Mouse (Mus musculus): ENCODE data around the gene Ttc38. TPM values are rescaled to one million over a fixed set of nuclear protein-coding genes. Genes with fewer than 3 reads are reported as not detected.

The Ttc38 gene
- total RNA-seq, 1 experiment from 2014 or later, result 9.0 TPM

GRCm38 (mm10) chr15:85879498-85879895, 47.4 kb downstream of the Ttc38 start:
- no peak for ATAC-seq (ENCODE audit: extremely low read depth, insufficient number of reproducible peaks, low FRiP score, poor library complexity, severe bottlenecking)

DNA sequence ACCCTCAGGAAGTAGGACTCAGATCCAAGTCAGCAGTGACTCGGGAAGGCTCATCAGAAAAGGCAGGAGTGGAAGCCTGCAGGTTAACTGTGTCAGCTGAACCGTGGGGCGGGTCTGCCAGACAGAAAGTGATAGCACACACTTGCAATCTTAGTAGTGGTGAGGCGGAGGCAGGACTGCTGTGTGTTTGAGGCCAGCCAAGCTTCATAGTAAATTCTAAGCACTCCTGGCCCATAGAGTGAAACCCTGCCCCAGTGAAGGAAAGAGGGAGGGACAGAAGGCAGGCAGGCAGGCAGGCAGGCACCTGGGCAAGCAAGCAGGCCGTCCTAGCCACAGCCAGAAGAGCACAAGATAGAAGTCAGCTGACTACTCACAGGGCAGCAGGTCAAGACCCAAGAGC, 53.5 kb downstream of the Ttc38 start:
- ATAC-seq (ENCODE audit: extremely low read depth, insufficient number of reproducible peaks, low FRiP score, poor library complexity, severe bottlenecking), result no peak

- no peak for ATAC-seq (ENCODE audit: extremely low read depth, insufficient number of reproducible peaks, low FRiP score, poor library complexity, severe bottlenecking)
These were observed 57.1 kb downstream of the Ttc38 start for GRCm38 (mm10) chr15:85889235-85889634.

- no peak for ATAC-seq (ENCODE audit: extremely low read depth, insufficient number of reproducible peaks, low FRiP score, poor library complexity, severe bottlenecking)
These were observed 59.9 kb downstream of the Ttc38 start for GRCm38 (mm10) chr15:85891971-85892370.

- no peak for ATAC-seq (ENCODE audit: extremely low read depth, insufficient number of reproducible peaks, low FRiP score, poor library complexity, severe bottlenecking)
These were observed 60.5 kb downstream of the Ttc38 start for GRCm38 (mm10) chr15:85892498-85893118.

DNA sequence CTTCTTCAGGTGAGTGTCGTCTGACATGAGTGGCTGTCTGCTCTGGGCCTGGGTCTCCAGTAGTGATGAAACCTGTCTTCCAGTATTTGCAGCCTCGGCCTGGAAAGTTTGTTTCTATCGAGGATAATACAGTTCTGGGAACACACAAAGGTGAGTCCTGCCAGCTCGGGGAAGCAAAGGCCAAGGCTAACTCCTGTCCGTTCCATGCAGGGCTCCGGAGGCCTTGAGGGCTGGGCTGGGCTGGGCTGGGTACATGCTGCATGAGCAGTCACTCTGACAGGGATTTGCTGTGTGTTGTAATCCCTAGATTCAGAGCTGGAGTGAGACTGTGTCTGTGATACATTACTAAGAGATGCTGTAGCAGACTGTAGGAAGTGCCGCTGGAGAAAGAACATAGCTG, 61.8 kb downstream of the Ttc38 start:
- no peak for ATAC-seq (ENCODE audit: extremely low read depth, insufficient number of reproducible peaks, low FRiP score, poor library complexity, severe bottlenecking)

- ATAC-seq (ENCODE audit: extremely low read depth, insufficient number of reproducible peaks, low FRiP score, poor library complexity, severe bottlenecking), result peak; percentile 55; the same call in 1 of the 2 replicates
These were observed 64.2 kb downstream of the Ttc38 start for GRCm38 (mm10) chr15:85896284-85896683.

- no peak for ATAC-seq (ENCODE audit: extremely low read depth, insufficient number of reproducible peaks, low FRiP score, poor library complexity, severe bottlenecking)
These were observed 65.0 kb downstream of the Ttc38 start for GRCm38 (mm10) chr15:85897113-85897512.

DNA sequence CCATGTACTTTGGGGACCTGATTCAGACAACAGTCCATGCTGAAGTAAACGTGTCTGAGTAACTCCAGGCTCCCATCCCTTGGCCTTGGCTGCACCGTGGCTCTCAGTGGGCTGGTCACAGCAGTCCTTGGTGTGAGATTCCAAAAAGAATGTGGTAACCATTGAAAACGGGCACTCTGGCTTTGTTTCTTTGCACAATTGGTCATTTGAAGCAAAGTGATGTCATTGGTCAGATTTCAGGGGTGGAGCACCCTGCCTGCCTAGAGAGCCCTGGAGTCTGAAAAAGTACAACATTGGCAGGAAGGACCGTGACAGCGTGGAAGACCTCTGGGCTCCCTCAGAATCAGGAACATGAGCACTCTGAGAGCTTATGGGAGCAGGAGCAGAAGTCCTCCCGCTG, 67.3 kb downstream of the Ttc38 start:
- no peak for ATAC-seq (ENCODE audit: extremely low read depth, insufficient number of reproducible peaks, low FRiP score, poor library complexity, severe bottlenecking)

- no peak for ATAC-seq (ENCODE audit: extremely low read depth, insufficient number of reproducible peaks, low FRiP score, poor library complexity, severe bottlenecking)
These were observed 68.2 kb downstream of the Ttc38 start for GRCm38 (mm10) chr15:85900318-85900717.

GRCm38 (mm10) chr15:85900801-85901200, 68.7 kb downstream of the Ttc38 start:
- no peak for ATAC-seq (ENCODE audit: extremely low read depth, insufficient number of reproducible peaks, low FRiP score, poor library complexity, severe bottlenecking)

DNA sequence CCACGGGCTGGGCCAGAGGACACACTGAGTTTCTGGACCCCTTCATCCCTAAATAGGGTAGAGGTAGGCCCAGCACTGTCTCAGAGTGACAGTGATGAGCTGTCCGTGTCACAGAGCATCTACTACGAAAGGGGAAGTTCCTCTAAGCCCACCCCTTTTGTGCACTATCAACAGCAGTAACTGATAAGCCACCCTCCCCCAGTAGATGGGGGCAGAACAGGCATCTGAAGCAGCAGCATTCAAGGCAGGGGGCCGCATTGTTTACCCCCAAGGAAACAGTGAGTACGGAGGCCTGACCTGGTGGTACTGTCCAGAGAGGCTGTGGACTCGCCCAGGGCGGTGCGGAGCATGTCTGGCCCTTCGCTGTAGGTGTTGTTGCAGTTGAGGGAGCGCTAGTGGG, 70.4 kb downstream of the Ttc38 start:
- ATAC-seq (ENCODE audit: extremely low read depth, insufficient number of reproducible peaks, low FRiP score, poor library complexity, severe bottlenecking), result no peak

DNA sequence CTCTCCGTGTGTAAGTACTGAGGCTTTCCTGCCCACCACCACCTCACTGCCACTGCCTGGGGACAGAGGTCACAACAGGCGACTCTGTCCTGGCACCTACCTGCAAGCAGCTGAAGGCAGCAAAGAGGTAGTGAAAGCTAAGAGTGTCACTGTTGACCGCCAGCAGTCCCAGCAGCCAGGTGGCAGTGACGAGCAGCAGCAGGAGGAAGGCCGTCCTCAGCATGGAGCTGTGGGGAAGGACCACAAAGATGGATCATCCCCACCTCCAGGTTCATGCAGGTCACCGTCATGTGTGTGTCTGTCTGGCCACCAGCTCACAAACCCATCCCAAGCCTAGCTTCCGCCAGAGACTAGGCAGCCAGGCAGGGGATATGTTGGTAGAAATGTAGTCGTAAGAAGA, 71.7 kb downstream of the Ttc38 start:
- no peak for ATAC-seq (ENCODE audit: extremely low read depth, insufficient number of reproducible peaks, low FRiP score, poor library complexity, severe bottlenecking)

Other genes starting within 250 kb of the Ttc38 start
- gene Wnt7b, start 249.8 kb upstream of the Ttc38 start, total RNA-seq (2017), result not detected in 2 replicates
- not detected in 2 replicates for gene Ppara, start 97.3 kb upstream of the Ttc38 start, total RNA-seq (2017)
- gene Cdpf1, start 20.6 kb upstream of the Ttc38 start, total RNA-seq (2017), result 7.5 and 7.9 TPM in 2 replicates
- not detected in 2 replicates for gene Pkdrej, start 10.6 kb upstream of the Ttc38 start, total RNA-seq (2017)
- gene Gtse1, start 27.4 kb downstream of the Ttc38 start, total RNA-seq (2017), result 0.35 and 0.86 TPM in 2 replicates
- gene Trmu, start 47.0 kb downstream of the Ttc38 start, total RNA-seq (2017), result 32.9 and 56.7 TPM in 2 replicates
- 1.4 and 3.1 TPM in 2 replicates for gene Celsr1, start 201.5 kb downstream of the Ttc38 start, total RNA-seq (2017)
- 47.0 and 55.5 TPM in 2 replicates for gene Gramd4, start 225.4 kb downstream of the Ttc38 start, total RNA-seq (2017)

Data from neutrophil, adult 5-6 weeks (primary cell).